Mouse (Mus musculus): ENCODE measurements around the gene Ccdc120. TPM values are rescaled to one million over a fixed set of nuclear protein-coding genes. Genes with fewer than 3 reads are reported as not detected.
"Not testable (repeated sequence)": the region's sequence is repeated elsewhere in the genome, so short reads cannot be mapped to it uniquely, and the experiment has no call there.

Ccdc120 gene
- total RNA-seq, 2 experiments from 2014 or later, result 0.74 to 1.2 TPM

DNA sequence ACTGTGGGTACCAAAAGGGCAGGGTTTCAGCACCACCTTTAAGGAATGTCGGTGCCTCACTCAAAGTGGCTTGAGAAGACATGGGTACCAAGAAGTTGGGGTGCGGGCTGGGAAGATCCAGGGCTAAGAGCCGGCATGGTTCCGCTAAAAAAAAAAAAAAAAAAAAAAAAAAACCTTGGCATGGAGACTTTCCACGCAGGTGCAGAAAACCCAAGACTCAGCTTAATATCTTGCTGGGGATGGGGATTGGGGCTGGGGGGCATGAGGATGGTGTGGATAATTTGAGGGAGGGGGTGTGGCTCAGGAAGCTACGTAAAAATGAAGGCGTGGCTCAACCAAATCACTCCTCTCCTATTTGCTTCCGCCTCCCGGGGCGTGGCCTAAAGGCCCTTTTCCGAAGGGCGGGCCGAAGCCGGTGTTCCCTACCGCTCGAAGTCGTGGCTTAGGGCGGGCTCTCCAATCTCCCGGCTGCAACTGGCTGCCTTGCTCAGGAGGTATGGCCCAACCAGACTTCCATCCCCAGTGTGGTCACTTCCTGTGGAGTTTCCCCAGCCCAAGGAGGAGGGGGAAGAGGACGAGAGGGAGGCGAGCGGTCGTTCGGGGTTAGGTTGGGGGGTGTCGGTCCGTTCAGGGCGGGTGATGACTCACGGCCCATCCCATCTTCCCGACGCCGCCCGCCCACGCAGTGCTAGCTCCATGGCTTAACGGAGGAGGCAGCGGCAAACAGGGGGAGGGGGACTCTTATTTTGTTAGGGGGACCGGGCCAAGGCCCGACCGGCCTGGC, 11.6 kb upstream of the Ccdc120 start, which contains the start of gene Tfe3:
TSS of gene Tfe3 (plus strand) at position 424 of the 784 bp plus-strand sequence.
- intact Hi-C loops (cut with DNase I), result no loop called here
- DNase-seq, result peak; percentile 88 to 90

DNA sequence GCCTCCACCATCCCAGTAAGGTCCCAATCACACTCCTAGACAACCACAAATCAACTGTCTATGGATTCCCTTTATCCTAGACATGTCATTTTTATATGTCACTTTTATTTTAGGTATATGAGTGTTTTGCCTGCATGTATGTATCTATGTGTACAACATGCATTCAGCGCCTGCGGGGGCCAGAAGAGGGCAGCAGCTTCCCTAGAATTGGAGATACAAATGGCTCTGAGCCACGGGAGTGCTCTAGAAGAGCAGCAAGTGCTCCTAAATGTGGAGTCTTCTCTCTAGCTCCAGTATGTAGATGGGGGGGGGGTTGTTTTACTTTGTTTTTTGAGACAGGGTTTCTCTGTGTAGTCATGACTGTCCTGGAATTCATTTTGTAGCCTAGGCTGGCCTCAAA, 2.9 kb upstream of the Ccdc120 start:
- DNase-seq, result peak in 1 of 2 experiments; percentile 21
- intact Hi-C loops (cut with DNase I), result loop anchor here (1.0 kb wide), 1 partner anchor 23 kb away; no protein-coding TSS in a partner anchor

DNA sequence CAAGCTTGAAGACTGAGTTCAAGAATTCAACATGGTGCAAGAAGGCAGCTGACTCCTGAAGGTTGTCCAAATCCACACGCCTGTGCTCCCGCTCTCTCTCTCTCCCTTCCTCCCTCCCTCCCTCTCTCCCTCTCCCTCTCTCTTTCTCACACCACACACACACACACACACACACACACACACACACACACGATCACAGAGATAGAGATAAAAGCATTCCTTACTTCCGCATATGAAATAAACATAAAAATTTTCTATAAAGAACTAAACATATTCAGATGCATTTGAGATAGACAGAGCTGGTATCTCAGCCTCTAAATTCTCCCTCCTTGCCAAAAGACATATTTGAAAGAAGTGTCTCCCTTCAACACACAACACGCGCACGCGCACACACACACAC, 5.3 kb downstream of the Ccdc120 start:
- intact Hi-C loops (cut with DNase I), result no loop called here
- DNase-seq, result no peak

DNA sequence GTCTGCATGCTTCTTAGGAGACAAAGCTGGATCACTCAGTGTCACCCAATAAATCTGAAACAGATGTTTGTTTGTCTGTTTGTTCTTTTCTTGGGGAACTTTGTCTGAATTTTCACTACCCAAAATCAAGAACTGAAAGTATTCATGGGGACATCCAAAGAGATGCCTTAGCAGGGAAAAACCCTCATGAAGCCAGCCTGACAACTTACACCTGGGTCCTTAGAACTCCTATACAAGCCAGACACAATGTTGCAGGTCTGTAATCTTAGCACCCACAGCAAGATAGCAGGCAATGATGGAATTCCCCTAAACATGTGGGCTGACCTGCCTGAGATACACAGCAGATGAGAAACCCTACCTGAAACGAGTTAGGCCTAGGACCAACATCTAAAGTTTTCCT, 5.8 kb downstream of the Ccdc120 start:
- no peak for DNase-seq
- intact Hi-C loops (cut with DNase I), result no loop called here

DNA sequence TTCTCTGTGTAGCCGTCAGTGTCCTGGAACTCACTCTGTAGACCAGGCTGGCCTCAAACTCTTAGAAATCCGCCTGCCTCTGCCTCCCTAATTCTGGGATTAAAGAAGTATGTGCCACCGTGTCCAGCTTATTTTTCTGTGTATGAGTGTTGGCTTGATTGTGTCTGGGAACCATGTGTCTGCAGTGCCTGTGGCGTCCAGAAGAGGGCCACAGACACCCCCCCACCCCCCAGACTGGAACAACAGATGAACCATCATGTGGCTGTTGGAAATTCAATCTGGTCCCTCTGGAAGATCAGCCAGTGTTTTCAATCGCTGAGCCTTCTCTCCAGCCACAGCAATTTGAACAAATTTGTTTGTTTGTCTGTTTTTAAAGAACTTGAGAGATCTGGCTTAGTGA, 7.2 kb downstream of the Ccdc120 start:
- DNase-seq, result no peak
- intact Hi-C loops (cut with DNase I), result no loop called here

DNA sequence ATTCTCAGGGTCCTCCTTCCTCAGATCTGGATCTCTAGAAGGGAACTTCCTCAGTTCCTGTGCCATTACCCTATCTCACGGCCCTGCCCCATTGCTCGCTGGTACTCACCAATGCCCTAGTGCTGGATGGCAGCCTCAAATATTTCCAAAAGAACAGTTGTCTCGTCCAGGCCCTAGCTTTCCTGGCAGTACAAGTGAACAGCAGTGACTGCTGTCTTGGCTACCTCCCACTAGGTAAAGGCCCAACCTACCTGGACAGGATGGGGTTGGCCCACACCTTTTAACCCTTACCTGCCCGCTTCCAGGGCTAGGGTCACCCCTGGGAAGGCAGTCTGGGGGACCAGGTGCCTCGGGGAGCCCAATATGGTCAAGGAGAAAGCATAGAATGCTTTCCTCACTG, 9.6 kb downstream of the Ccdc120 start:
- intact Hi-C loops (cut with DNase I), result no loop called here

DNA sequence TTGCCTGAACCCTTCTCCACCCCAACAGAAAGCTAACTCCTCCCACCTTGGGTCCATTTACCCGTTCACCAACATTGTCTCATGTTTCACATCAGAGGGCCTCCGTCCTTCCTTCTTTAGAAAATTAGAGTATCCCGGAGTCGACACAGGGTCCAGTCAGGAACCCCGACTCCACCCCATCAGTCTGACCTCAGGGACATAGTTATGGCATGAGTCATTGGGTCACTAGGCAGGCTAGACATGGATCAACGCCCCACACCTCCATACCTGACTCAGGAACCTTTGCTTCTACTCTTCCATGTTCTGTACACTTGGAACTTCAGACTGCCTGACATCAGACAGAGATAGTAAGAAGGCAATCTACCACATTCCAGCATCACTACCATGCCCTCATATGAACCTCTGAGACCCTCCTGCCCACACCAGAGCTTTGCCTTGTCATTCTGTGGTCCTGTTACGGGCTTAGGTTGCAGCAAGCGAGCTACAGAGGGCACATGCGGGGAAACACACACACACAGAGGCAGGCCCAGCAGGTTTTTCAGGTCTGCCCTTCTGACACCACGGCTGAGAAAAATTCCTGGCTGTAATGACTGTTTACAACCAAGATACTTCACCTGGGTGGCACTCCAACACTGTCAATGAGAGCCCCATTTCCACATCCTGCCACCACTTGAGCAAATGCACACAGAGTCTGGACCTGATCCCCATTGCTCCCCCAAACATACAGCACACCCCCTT, 10.5 kb downstream of the Ccdc120 start:
- intact Hi-C loops (cut with DNase I), result no loop called here

More for the DNA sequence above, 9.6 kb downstream of the Ccdc120 start:
- no peak for DNase-seq

DNA sequence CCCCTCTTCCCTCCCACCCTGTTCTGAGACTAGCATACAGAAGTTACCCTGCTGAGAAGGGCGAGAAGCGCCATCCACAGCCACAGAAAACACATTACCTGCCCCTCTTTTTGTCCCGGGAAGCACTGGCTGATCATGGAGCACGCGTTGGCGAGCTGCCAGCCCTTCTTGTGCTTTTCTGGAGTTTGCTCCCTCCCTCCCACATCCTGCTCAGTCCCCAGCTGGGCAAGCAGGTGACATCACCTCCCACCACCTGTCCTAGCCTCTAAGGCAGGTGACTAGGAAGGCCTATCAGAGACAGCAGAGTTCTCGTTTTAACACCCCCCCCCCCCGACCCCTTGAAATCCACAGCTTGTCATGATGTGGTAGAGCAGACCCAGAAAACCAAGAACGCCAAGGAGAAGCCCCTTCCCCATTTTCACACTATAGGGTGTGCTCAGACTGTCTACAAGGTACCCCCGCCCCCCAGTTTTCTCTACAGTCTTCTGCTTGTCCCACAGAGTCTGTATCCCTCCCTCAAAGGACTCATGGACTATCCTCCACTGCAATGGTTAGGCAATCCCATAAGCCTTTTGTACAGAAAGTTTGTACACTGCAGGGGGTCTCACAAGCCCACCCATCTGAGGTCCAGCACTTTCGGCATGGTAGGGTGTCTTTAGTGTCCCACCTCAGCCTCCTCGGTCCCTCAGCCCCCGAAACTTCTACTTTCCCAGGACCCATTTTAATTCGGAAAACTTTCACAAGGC, 11.2 kb downstream of the Ccdc120 start:
- DNase-seq, result no peak
- intact Hi-C loops (cut with DNase I), result no loop called here

More for the DNA sequence above, 10.5 kb downstream of the Ccdc120 start:
- no peak for DNase-seq

DNA sequence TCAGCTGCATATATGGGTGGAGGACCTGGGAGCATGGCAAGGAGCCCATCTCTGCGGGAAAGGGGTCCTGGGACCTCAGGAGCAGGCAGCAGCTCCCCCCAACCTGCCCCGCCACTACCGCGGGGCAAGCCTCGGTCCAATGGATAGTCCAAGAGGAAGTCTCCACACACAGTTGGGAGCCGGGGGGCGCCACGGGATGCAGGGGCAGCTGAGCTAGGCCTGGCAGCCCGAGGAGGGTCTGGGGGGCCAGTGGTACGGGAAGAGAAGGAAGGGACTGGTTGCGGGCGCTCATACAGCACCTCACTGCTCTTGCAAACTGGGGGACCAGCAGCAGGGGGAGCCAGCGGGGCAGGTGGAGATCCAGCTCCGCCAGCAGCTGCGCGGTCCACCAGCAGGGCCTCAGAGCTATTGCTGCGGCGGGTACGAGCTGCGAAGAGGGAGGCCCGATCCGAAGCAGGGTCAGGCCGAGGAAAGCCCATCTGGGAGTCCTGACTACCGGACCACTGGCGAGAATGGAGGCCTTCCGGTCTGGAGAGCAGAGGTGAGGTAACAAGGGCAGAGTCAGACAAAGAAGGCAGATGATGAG, 17.0 kb downstream of the Ccdc120 start:
- DNase-seq, result peak; percentile 74 to 81
- intact Hi-C loops (cut with DNase I), result loop anchor here (5.0 kb wide), 1 partner anchor 44 kb away; no protein-coding TSS in a partner anchor

DNA sequence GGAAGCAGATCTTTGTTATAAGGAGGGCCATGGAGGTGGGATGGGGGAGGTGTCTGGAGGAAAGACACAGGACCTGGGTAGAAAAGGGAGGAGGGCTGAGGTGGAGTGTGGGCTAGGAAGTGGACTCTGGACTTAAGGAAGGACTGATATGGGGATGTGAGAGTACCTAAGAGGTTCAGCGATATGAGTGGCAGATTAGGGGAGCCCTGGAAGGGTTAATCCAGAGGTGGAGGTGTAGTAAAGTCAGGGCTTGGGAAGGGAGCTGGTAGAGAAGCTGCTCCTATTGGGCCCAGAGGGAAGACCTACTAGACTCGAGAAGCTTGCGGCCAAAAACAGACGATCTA, 21.8 kb downstream of the Ccdc120 start:
- DNase-seq, result no peak
- intact Hi-C loops (cut with DNase I), result no loop called here

DNA sequence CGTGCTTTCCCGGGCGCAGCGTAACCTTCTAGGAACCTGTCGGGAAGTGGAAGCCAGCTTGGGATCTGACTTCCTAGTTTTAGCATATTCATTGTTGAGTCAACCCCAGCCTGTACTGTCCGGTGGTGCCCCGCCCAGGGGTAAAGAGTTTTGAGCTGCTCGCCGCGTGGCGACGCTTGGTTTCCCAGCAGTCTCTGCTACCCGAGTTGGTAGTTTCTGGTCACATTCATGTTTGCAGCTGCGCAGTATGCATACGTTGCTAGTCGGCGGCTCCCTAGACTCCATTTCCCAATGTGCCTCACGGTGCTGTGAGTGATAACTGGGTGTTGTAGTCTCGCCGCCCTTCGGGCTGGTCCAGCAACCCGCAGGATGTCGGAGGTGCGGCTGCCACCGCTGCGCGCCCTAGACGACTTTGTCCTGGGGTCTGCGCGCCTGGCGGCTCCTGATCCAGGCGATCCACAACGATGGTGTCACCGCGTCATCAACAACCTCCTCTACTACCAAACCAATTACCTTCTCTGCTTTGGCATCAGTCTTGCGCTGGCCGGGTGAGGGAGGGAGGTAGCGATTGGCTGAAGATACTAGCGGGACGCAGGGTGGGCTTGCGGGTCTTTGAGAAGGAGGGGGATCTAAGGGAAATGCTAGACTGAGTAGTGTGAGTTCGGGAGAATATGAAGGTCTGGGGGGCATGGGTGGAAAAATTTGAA, 22.3 kb downstream of the Ccdc120 start, which contains the start of gene Praf2:
TSS of gene Praf2 (plus strand) at position 225 of the 707 bp plus-strand sequence.
- intact Hi-C loops (cut with DNase I), result no loop called here
- peak; percentile 69 to 71 for DNase-seq

DNA sequence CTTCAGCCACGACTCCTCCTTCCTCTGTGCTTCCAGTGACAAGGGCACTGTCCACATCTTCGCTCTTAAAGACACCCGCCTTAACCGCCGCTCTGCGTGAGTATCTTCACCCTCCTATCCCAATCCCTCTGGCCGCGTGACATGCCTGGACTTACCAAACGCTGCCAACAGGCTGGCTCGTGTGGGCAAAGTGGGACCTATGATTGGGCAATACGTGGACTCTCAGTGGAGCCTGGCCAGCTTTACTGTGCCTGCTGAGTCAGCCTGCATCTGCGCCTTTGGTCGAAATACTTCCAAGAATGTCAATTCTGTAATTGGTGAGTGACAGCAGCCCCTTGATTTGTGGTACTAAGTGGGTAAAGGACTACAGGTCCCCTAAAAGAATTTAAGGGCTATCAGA, 23.5 kb downstream of the Ccdc120 start:
- intact Hi-C loops (cut with DNase I), result no loop called here
- DNase-seq, result no peak

DNA sequence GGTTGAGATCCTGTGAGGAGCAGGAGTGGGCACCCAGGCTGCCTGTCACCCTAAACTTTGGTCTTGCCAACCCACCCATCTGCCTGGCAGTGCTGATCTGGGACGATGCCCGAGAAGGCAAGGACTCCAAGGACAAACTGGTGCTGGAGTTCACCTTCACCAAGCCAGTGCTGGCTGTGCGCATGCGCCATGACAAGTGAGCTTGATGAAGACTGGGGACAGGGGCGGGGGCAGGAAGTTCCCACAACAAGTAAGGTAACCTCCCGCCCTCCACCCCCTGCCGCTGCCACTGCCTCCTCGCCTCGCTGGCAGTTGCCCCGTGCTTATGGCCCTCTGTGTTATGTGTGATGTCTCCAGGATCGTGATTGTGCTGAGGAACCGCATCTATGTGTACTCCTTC, 24.9 kb downstream of the Ccdc120 start:
- no peak for DNase-seq
- intact Hi-C loops (cut with DNase I), result no loop called here

DNA sequence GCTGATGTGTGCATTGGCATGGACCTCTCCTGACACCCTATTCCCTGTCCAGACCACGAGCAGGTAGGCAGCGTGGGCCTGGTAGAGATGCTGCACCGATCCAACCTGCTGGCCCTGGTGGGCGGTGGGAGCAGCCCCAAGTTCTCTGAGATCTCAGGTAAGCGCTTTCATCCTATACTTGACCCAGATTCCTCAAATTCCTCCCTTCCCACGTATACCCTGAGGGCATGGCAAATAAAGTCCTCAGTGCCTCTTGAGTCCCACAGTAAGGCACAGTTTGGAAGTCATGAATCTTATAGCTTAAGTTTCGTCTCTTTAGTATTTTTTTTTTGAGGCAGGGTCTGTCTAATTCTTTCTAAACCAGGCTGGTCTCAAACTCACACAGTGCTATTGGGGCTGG, 26.6 kb downstream of the Ccdc120 start:
- no peak for DNase-seq
- intact Hi-C loops (cut with DNase I), result no loop called here

DNA sequence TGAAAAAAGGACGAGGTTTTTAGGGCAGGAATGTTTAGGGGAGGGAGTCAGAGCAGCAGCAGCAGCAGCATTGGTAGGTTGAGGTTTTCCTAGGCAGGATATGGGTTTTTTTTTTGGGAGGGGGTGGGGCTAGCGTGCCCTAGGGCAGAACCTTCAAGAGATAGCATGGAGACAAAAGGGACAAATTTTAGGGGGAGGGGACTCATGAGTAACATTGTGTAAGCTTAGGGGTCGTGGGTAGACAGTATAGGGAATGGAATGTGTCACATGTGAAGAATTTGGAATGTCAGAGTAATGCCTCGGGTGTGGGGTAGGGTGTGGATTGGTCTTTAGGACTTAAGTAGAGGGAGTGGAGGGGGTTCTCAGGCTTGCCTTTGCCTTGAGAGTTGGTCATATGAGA, 28.0 kb downstream of the Ccdc120 start:
- intact Hi-C loops (cut with DNase I), result no loop called here
- no peak for DNase-seq

DNA sequence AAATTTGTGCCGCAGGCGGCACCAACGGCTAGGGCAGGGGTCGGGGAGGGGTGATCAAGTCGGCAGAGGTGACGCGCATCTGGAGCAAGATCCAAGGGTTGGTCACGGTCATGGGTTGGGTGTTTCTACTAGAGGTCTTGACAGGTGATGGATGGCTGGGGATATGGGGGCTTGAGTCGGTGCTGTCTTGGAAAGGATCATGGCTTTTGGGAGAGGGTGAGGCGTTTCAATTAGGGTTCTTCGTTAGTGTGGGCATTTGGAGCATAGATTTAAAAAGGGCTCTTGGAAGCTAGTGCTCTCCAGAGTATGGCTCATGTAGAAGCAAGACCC, 28.5 kb downstream of the Ccdc120 start:
- intact Hi-C loops (cut with DNase I), result no loop called here
- no peak for DNase-seq

DNA sequence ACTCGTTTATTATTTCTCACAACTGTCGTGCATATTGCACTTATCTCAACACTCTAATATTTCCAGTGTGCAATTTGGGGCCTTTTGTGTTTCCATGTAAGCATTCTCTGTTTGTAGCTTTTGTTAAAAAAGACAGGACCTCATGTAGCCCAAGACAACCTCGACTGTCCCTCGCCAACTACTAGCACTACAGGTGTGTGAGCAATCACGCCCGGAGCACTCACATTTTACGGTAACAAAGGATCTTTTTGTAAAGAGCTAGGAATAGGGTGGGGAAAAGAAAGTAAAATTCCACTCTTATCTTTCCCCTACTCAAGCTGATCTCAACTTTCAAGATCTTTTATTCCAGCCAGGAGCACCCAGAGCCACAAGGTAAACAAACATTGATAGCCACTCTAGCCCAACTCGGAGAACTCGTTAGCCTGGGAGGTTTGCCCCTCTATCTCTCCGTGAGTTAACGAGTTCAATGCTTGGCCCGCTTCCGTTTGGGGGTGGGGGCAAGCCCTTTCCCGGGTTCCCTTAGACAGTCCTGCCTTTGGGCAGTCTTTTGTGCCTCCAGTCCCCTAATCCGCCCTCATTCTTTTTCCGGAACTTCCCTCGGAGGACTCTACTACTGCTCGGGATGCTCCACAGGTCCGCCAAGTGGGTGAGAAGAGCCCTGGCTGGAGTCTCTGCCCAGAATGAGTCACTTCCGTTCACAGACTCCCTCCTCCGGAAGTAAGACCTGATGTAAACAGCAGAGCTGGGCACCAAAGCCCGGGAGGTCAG, 29.0 kb downstream of the Ccdc120 start, which contains the start of gene Gm45208:
TSS of gene Gm45208 (plus strand) at position 732 of the 768 bp plus-strand sequence.
- intact Hi-C loops (cut with DNase I), result no loop called here
- peak; percentile 61 to 71 for DNase-seq

DNA sequence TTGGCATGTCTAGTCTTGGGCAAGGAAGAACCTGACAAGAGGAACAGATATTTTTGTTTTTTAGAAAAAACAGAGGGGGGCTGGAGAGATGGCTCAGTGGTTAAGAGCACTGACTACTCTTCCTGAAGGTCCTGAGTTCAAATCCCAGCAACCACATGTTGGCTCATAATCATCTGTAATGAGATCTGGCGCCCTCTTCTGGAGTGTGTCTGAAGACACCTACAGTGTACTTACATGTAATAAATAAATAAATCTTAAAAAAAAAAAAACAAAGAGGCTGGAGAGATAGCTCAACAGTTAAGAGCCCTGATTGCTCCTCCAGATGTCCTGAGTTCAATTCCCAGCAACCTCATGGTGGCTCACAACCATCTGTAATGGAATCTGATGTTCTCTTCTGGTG, 34.6 kb downstream of the Ccdc120 start:
- intact Hi-C loops (cut with DNase I); DNase-seq: not testable (repeated sequence)
